Mouse (Mus musculus) C2C12 (cell line): ENCODE measurements at regions not wholly inside any gene's neighbourhood (a gene's known extent, or its start where the extent isn't known, plus 50 kb on each side); places are given as distances from the start of the nearest gene placed in this dataset.

Experiments
- H3K27me3 ChIP-seq: one replicate; pipeline ENCODE4 v1.6.1; 2011; ENCODE audit not compliant: control insufficient read depth, insufficient read depth, insufficient read length
- H3K36me3 ChIP-seq: one replicate; pipeline ENCODE4 v1.6.1; 2011; ENCODE audit not compliant: control insufficient read depth, insufficient read depth
- H3K4me3 ChIP-seq: one replicate; pipeline ENCODE4 v1.5.1; 2011; ENCODE audit warnings: mild to moderate bottlenecking, control low read depth; ENCODE audit not compliant: poor library complexity, insufficient read depth, severe bottlenecking
- H3K79me2 ChIP-seq: one replicate; pipeline ENCODE4 v1.6.1; 2011; ENCODE audit not compliant: control insufficient read depth, insufficient read depth
- H3K79me3 ChIP-seq: one replicate; pipeline ENCODE4 v1.6.1; 2011; ENCODE audit warnings: low read depth, control low read depth
- H3ac ChIP-seq: one replicate; pipeline ENCODE3; 2011; ENCODE audit warnings: low read depth; ENCODE audit not compliant: control insufficient read depth, insufficient read length
- CEBPB ChIP-seq: IDR thresholded peaks from one replicate; pipeline ENCODE4 v1.6.1; 2011; ENCODE audit warnings: low read depth, mild to moderate bottlenecking, control low read depth, moderate library complexity
- CTCF ChIP-seq: IDR thresholded peaks from one replicate; pipeline ENCODE4 v1.5.1; 2011; ENCODE audit not compliant: control insufficient read depth, insufficient read depth, insufficient read length
- FOSL1 ChIP-seq: IDR thresholded peaks from one replicate; pipeline ENCODE4 v1.8.0; 2011; ENCODE audit warnings: mild to moderate bottlenecking, low read length; ENCODE audit not compliant: poor library complexity, insufficient read depth, severe bottlenecking
- MAX ChIP-seq: IDR thresholded peaks from one replicate; pipeline ENCODE4 v1.6.1; 2011; ENCODE audit warnings: mild to moderate bottlenecking, control low read depth
- MYOD1 ChIP-seq: IDR thresholded peaks from one replicate; pipeline ENCODE4 v1.6.1; 2011; ENCODE audit warnings: low read depth; ENCODE audit not compliant: control insufficient read depth, insufficient read length
- MYOG ChIP-seq: IDR thresholded peaks from one replicate; pipeline ENCODE4 v1.6.1; 2011; ENCODE audit not compliant: control insufficient read depth, insufficient read length; ENCODE audit errors: extremely low read depth
- USF1 ChIP-seq: IDR thresholded peaks from one replicate; pipeline ENCODE4 v1.6.1; 2011; ENCODE audit warnings: low read depth, mild to moderate bottlenecking, control low read depth, moderate library complexity

GRCm38 (mm10) chr9:87649015-87649978 lies 81.8 kb downstream of the Tbx18 start:
- Histone ChIP-seq H3K79me2 (no peaks in the 10 kb centered on the region), H3ac (no peak overlapping the region), H3K79me3 (no peaks in the 10 kb centered on the region), H3K27me3 (no peaks in the 10 kb centered on the region), H3K36me3 (no peaks in the 10 kb centered on the region), H3K4me3 (no peak overlapping the region)
- TF ChIP-seq CTCF (no peak), USF1 (no peak), FOSL1 (no peak), MYOD1 (no peak), CEBPB (no peak), MAX (no peak), MYOG (no peak)

DNA sequence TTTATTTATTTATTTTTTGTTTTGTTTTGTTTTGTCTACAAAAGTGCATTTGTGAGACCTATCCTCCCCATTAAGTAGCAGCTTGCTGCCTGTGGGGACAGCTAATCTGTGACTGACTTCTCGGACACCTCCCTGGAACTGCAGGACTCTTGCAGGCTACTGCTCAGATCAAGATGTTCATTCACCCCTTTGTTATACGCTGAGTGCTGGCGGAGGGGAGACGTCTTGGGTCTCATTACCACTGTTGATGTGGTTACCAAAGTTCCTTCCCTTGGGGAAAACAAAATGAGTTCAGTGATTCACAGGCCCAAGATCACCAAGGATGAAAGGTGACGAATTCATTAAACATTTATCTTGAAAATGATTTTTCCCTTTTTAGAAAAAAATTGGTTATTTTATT lies 82.7 kb downstream of the Tbx18 start:
- H3ac ChIP-seq, result no peak overlapping the region
- H3K79me2 ChIP-seq, result no peaks in the 10 kb centered on the region
- TF ChIP-seq CEBPB (no peak), MYOG (no peak), MYOD1 (no peak), FOSL1 (no peak)
- H3K36me3 ChIP-seq, result no peaks in the 10 kb centered on the region
- no peak overlapping the region for H3K4me3 ChIP-seq
- H3K27me3 ChIP-seq, result no peaks in the 10 kb centered on the region
- no peaks in the 10 kb centered on the region for H3K79me3 ChIP-seq

DNA sequence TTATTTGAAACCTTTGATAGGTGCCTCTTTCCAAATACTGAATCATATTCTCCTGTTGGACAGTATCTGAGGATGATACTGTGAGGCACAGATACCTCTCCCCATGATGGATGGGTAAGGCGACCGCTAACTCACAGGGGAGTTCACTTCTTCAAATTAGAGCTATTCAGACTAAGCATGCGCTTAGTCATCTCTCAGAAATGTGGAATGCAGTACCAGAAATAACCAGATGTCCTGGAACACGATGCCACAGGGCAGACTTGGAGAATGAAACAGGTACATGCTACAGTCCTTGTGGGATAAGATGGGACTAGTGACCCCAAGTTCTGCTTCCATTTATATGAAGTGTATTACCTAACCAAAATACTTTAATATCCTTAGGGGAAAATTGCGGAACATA lies 86.0 kb downstream of the Tbx18 start:
- H3K36me3 ChIP-seq, result no peaks in the 10 kb centered on the region
- no peak overlapping the region for H3K4me3 ChIP-seq
- no peaks in the 10 kb centered on the region for H3K27me3 ChIP-seq
- H3K79me2 ChIP-seq, result no peaks in the 10 kb centered on the region
- no peak overlapping the region for H3ac ChIP-seq
- TF ChIP-seq USF1, result no peak
- no peak for TF ChIP-seq FOSL1
- TF ChIP-seq MAX, result no peak
- no peak for TF ChIP-seq CTCF
- TF ChIP-seq MYOG, result no peak
- TF ChIP-seq MYOD1, result no peak
- no peak for TF ChIP-seq CEBPB
- no peaks in the 10 kb centered on the region for H3K79me3 ChIP-seq

- TF ChIP-seq CTCF (no peak), MYOG (no peak), MAX (no peak), USF1 (no peak), FOSL1 (no peak), MYOD1 (no peak), CEBPB (no peak)
- Histone ChIP-seq H3K79me3 (no peaks in the 10 kb centered on the region), H3K27me3 (no peaks in the 10 kb centered on the region), H3K79me2 (no peaks in the 10 kb centered on the region), H3K4me3 (no peak overlapping the region), H3ac (no peak overlapping the region), H3K36me3 (no peaks in the 10 kb centered on the region)
These were observed 97.0 kb downstream of the Tbx18 start for GRCm38 (mm10) chr9:87633863-87634630.

GRCm38 (mm10) chr9:87626432-87626831 lies 104.6 kb downstream of the Tbx18 start:
- no peaks in the 10 kb centered on the region for H3K79me3 ChIP-seq
- no peak overlapping the region for H3ac ChIP-seq
- no peaks in the 10 kb centered on the region for H3K27me3 ChIP-seq
- no peaks in the 10 kb centered on the region for H3K36me3 ChIP-seq
- TF ChIP-seq MYOD1, result no peak
- no peak for TF ChIP-seq MYOG
- TF ChIP-seq MAX, result no peak
- TF ChIP-seq CTCF, result no peak
- no peak for TF ChIP-seq USF1
- no peak for TF ChIP-seq CEBPB
- no peak for TF ChIP-seq FOSL1
- no peak overlapping the region for H3K4me3 ChIP-seq
- H3K79me2 ChIP-seq, result no peaks in the 10 kb centered on the region
